Mouse (Mus musculus) intestine, embryonic 14.5 days (tissue): ENCODE data around the gene Cntn4. TPM values are rescaled to one million over a fixed set of nuclear protein-coding genes. Genes with fewer than 3 reads are reported as not detected.

Experiments used
- ATAC-seq: fragments of 200-750 bp; cut with Nextera tagmentation; replicated peaks from 2 replicates; pipeline ENCODE4 v1.8.0; 2017; ENCODE audit warnings: low read depth, moderate number of reproducible peaks, moderate TSS enrichment, moderate library complexity; ENCODE audit not compliant: low FRiP score, low TSS enrichment
- DNase-seq: peaks from one replicate; pipeline ENCODE4 v3.0.0-alpha.2; 2018; ENCODE audit warnings: low spot score
- H3K27ac ChIP-seq: fragments of 300-500 bp; sonication (generic); 2 replicates; pipeline ENCODE4 v1.5.1; 2014; ENCODE audit warnings: low read depth, mild to moderate bottlenecking, control low read depth
- H3K27me3 ChIP-seq: fragments of 300-500 bp; sonication (generic); replicated peaks from 2 replicates; pipeline ENCODE4 v1.6.1; 2014; ENCODE audit warnings: low read length, control low read depth; ENCODE audit not compliant: control insufficient read depth, insufficient read depth
- H3K36me3 ChIP-seq: fragments of 300-500 bp; sonication (generic); 2 replicates; pipeline ENCODE4 v1.6.1; 2014; ENCODE audit warnings: low read length, control low read depth; ENCODE audit not compliant: control insufficient read depth, insufficient read depth
- H3K4me1 ChIP-seq: fragments of 300-500 bp; sonication (generic); replicated peaks from 2 replicates; pipeline ENCODE4 v1.6.1; 2014; ENCODE audit warnings: low read length, control low read depth, mixed read lengths; ENCODE audit not compliant: control insufficient read depth, insufficient read depth
- H3K4me2 ChIP-seq: fragments of 300-500 bp; sonication (generic); 2 replicates; pipeline ENCODE4 v1.6.1; 2014; ENCODE audit warnings: low read length
- H3K4me3 ChIP-seq: fragments of 300-500 bp; sonication (generic); 2 replicates; pipeline ENCODE4 v1.5.1; 2014; ENCODE audit warnings: low read depth, low read length, control low read depth, mixed read lengths
- H3K9ac ChIP-seq: fragments of 300-500 bp; sonication (generic); 2 replicates; pipeline ENCODE4 v1.6.1; 2014; ENCODE audit warnings: mild to moderate bottlenecking, low read length
- H3K9me3 ChIP-seq: fragments of 300-500 bp; sonication (generic); 2 replicates; pipeline ENCODE4 v1.6.1; 2016; ENCODE audit warnings: low read length, control low read depth; ENCODE audit not compliant: control insufficient read depth
- WGBS: fragments of 180-500 bp; shearing (Covaris S2); extraction: QIAGEN DNeasy Blood & Tissue Kit; methylation state at CpG from one replicate; pipeline ENCODE4 v1.1.7; 2014; 5-methylcytosine and 5-hydroxymethylcytosine counted together
- polyA plus RNA-seq: library from polyadenylated mRNA; unstranded; fragments of >200 nt; fragmentation: Nextera tagmentation; extraction: Ambion mirVana; gene quantifications from 2 replicates; pipeline ENCODE4 v1.2.1, GENCODE M21; 2014

Gene Cntn4
- polyA plus RNA-seq, 1 experiment from 2014 or later = 0.26 TPM

DNA sequence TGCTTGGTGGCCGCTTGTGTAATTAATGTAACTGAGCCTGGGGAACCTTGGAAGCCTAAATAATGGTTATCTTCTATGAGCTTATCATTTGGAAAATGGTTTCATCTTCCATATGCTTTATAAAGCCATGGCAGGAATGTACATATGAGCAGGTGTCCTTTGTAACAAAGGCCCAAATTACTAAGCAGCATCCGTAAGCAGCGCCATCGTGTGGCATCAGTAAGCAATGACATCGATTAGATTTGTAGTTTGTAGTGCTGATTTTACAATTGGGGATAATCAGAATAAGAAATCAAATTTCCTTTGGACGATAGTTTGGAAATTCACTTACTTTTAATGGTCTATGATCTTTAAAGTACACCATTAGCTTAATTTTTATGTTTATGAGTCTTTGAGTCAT, 64.6 kb downstream of the Cntn4 start:
- WGBS = 29% methylated on average over 6 of the region's 6 CpGs
- Histone ChIP-seq H3K4me2 (no peak overlapping the region), H3K9me3 (no peaks in the 10 kb centered on the region), H3K27ac (no peak overlapping the region), H3K36me3 (no peaks in the 10 kb centered on the region), H3K4me1 (no peaks in the 10 kb centered on the region), H3K27me3 (no peaks in the 10 kb centered on the region), H3K9ac (no peak overlapping the region), H3K4me3 (no peak overlapping the region)
- DNase-seq = no peak
- ATAC-seq = no peak

DNA sequence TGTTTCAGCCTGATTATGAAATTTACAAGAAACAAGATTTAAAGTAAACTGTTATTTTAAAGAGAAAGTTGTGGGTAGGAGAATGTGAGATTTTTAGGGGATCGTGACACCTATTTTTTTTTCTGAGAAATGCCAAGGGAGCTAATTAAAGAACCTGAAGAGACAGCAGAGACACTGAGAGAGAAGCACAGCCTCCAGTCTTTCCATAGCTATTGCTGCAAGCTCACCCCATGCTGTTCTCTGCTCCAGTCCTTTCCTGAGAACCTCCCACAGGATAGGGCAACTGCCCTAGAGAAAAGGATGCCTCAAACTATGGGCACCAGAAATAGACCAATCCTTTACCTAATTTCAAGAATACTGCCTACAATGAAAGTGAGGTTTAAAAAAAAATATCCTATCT, 103.2 kb downstream of the Cntn4 start:
- DNase-seq (no peak), ATAC-seq (no peak)
- no peaks in the 10 kb centered on the region for H3K27me3 ChIP-seq
- no peaks in the 10 kb centered on the region for H3K4me1 ChIP-seq
- H3K27ac ChIP-seq = no peak overlapping the region
- H3K9me3 ChIP-seq = no peaks in the 10 kb centered on the region
- no peak overlapping the region for H3K4me3 ChIP-seq
- no peaks in the 10 kb centered on the region for H3K36me3 ChIP-seq
- WGBS = 74% methylated on average over 1 of the region's 1 CpGs
- H3K9ac ChIP-seq = no peak overlapping the region
- H3K4me2 ChIP-seq = no peak overlapping the region

DNA sequence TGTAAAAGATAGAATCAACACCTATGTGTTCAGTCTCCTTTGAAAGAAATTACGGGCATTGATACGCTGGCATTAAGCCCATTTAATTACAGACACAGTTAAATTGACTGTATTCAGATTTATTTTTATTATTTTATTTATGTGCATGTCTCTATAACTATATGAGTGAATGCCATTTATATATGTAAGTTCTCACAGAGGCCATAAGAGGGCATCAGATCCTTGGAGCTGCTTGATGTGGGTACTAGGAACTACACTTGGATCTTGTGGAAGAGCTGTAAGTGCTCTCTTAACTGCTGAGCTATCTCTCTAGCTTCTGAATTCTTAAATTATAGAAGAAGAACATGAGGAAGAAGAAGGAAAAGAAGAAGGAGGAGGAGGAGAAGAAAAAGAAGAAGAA, 111.0 kb downstream of the Cntn4 start:
- WGBS = 97% methylated on average over 2 of the region's 2 CpGs
- DNase-seq = no peak
- H3K9ac ChIP-seq = no peak overlapping the region
- no peaks in the 10 kb centered on the region for H3K9me3 ChIP-seq
- H3K27me3 ChIP-seq = no peaks in the 10 kb centered on the region
- H3K36me3 ChIP-seq = no peaks in the 10 kb centered on the region
- H3K4me1 ChIP-seq = no peaks in the 10 kb centered on the region
- no peak overlapping the region for H3K27ac ChIP-seq
- H3K4me2 ChIP-seq = no peak overlapping the region
- no peak for ATAC-seq
- no peak overlapping the region for H3K4me3 ChIP-seq

DNA sequence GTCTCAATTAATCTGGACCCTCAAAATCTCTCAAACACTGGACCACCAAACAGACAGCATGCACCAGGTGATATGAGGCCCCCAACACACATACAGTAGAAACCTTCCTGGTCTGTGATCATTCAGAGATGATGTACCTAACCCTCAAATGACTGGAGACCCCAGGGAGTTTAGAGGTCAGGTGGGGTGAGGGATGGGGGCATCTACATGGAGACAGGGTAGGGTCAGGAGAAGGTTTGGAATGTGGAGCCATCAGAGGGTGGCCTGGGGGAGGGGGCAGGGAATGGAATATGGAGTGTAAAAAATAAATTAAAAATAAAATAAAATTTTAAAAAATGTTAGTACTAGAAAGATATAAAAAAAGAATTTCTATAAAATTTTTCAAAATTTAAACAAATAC, 157.6 kb downstream of the Cntn4 start:
- Histone ChIP-seq H3K4me1 (no peaks in the 10 kb centered on the region), H3K36me3 (no peaks in the 10 kb centered on the region), H3K9ac (no peak overlapping the region), H3K4me3 (no peak overlapping the region), H3K27ac (no peak overlapping the region), H3K27me3 (no peaks in the 10 kb centered on the region), H3K9me3 (no peaks in the 10 kb centered on the region), H3K4me2 (no peak overlapping the region)
- no peak for ATAC-seq
- DNase-seq = no peak

DNA sequence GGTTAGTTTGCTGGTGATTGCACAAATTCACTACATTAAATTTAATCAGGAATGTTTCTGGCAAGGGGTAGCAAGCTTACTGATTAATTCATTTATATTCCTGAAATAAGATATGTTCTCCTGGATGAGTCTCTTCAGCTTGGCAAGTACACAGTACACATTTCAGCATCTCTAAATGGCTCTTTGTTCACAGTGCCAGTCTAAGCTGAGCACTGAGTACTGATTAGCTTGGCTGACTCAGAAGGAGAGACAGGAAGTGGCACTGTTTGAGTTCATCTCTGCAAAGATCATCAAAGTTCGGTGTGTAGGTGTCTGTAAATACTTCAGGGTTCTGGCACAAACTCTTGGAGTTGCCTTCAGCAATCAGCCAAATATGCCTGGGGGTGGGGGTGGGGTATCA, 169.8 kb downstream of the Cntn4 start:
- Histone ChIP-seq H3K27ac (no peak overlapping the region), H3K36me3 (no peaks in the 10 kb centered on the region), H3K4me3 (no peak overlapping the region), H3K4me2 (no peak overlapping the region), H3K9ac (no peak overlapping the region), H3K9me3 (no peaks in the 10 kb centered on the region), H3K27me3 (no peaks in the 10 kb centered on the region), H3K4me1 (no peaks in the 10 kb centered on the region)
- DNase-seq (no peak), ATAC-seq (no peak)
- WGBS = 39% methylated on average over 1 of the region's 1 CpGs

DNA sequence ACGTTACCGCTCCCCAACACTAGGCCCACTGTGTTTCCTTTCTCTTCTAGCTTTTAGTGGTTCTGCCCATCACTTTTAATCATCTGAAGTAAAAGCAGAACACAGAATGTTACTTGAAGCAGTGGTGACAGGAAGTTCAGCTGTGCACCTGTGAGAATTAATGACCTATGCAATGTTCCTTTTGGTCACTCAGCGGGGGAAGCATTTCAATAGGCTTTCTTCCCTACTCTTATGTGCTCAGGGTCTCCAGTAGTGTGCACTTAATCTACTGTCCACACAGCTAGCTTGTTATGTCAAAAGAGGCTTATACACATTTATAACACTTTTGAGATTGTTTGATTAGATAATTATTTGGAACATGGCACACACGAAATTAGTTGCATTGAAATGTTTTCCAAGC, 215.4 kb downstream of the Cntn4 start:
- no peak overlapping the region for H3K4me3 ChIP-seq
- no peak for DNase-seq
- no peaks in the 10 kb centered on the region for H3K36me3 ChIP-seq
- H3K27me3 ChIP-seq = no peaks in the 10 kb centered on the region
- H3K9ac ChIP-seq = no peak overlapping the region
- no peak overlapping the region for H3K27ac ChIP-seq
- H3K4me1 ChIP-seq = no peaks in the 10 kb centered on the region
- H3K9me3 ChIP-seq = no peaks in the 10 kb centered on the region
- H3K4me2 ChIP-seq = no peak overlapping the region
- no peak for ATAC-seq
- WGBS = 83% methylated on average over 4 of the region's 4 CpGs

DNA sequence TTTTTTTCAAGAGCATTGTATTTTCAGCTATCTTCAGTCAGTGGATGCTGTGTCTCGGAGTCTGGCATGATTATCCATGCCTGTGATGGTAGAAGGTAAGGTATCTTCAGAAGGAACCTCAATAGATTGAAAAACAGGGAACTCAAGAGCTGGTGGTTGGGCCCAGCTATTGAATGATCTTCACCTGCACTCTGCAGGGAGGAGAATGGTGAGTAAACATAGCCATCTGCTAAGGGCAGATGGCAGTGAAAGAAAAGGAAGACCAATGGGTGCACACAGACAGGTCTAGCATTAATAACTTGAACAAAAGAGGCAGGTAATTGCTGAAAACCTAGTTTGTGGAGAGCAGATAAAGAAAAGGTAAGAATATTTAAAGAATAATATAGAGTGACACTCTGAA, 261.0 kb downstream of the Cntn4 start:
- no peak overlapping the region for H3K4me3 ChIP-seq
- WGBS = 83% methylated on average over 1 of the region's 1 CpGs
- H3K27me3 ChIP-seq = no peaks in the 10 kb centered on the region
- no peak overlapping the region for H3K9ac ChIP-seq
- no peaks in the 10 kb centered on the region for H3K36me3 ChIP-seq
- no peak for DNase-seq
- no peak overlapping the region for H3K27ac ChIP-seq
- no peak for ATAC-seq
- no peak overlapping the region for H3K4me2 ChIP-seq
- no peaks in the 10 kb centered on the region for H3K9me3 ChIP-seq
- H3K4me1 ChIP-seq = no peaks in the 10 kb centered on the region

DNA sequence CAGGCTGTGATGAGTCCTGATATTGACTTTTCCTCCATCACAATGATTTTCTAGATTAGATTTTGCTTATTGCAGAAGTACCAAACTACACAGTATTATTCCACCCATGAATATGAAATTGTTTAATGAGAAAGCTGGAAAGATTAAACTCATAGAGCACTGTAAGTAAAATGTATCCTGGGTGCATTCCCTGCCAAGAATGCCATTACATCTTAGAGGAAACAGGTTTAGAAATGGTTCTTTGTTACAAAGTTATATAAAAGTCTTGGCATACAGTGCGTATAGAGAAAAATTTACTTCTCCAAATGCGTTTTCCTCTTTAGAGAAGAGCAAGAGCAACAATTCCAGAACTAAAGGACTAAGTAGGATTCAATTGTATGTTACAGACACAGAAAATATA, 261.8 kb downstream of the Cntn4 start:
- WGBS = 84% methylated on average over 2 of the region's 2 CpGs
- no peaks in the 10 kb centered on the region for H3K4me1 ChIP-seq
- no peaks in the 10 kb centered on the region for H3K36me3 ChIP-seq
- ATAC-seq = no peak
- H3K27ac ChIP-seq = no peak overlapping the region
- H3K4me2 ChIP-seq = no peak overlapping the region
- no peak for DNase-seq
- H3K9me3 ChIP-seq = no peaks in the 10 kb centered on the region
- H3K4me3 ChIP-seq = no peak overlapping the region
- no peak overlapping the region for H3K9ac ChIP-seq
- no peaks in the 10 kb centered on the region for H3K27me3 ChIP-seq

DNA sequence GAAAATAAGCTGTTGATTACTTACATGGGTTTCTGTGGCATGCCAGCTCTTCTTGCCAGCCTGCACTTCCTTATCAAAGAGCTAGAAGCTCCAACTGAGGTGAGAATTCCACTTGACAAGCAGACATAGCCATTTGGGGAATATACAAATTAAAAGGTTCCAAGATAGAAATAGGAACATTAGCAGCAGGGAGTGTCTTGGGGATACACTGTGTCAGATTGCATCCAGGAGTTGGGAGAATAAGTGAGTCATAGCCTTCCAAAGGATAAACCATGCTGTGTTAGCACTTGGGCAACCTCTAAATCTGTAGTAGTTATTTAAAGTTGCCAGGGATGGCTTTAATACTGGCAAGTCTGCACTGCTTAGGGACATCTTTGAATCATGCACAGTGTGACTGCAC, 263.1 kb downstream of the Cntn4 start:
- ATAC-seq = no peak
- Histone ChIP-seq H3K4me3 (no peak overlapping the region), H3K4me1 (no peaks in the 10 kb centered on the region), H3K27me3 (no peaks in the 10 kb centered on the region), H3K9me3 (no peaks in the 10 kb centered on the region), H3K4me2 (no peak overlapping the region), H3K27ac (no peak overlapping the region), H3K36me3 (no peaks in the 10 kb centered on the region), H3K9ac (no peak overlapping the region)
- DNase-seq = no peak
